Mouse (Mus musculus): ENCODE measurements at regions not wholly inside any gene's neighbourhood (a gene's known extent, or its start where the extent isn't known, plus 50 kb on each side); places are given as distances from the start of the nearest gene placed in this dataset.

- Histone ChIP-seq H3K4me3 (ENCODE audit: low read length) (no peak overlapping the region), H3K9me3 (ENCODE audit: control insufficient read depth, low read length) (no peaks in the 10 kb centered on the region), H3K36me3 (ENCODE audit: control insufficient read depth, insufficient read depth, low read length) (no peaks in the 10 kb centered on the region), H3K4me1 (ENCODE audit: control insufficient read depth, insufficient read depth, low read length) (no peaks in the 10 kb centered on the region), H3K9ac (ENCODE audit: low read depth, low read length) (no peak overlapping the region), H3K4me2 (ENCODE audit: low read depth, low read length) (no peak overlapping the region), H3K27ac (ENCODE audit: low read length) (no peak overlapping the region), H3K27me3 (replicated peaks; ENCODE audit: control insufficient read depth, insufficient read depth, low read length) (no peaks in the 10 kb centered on the region)
- no peak for ATAC-seq
- WGBS: 70% methylated on average over 2 of the region's 2 CpGs
Measured at GRCm38 (mm10) chr1:150160314-150160713, 60.5 kb downstream of the Ptgs2 start.

GRCm38 (mm10) chr1:150164890-150165596 is 65.2 kb downstream of the Ptgs2 start:
- ATAC-seq: peak; percentile 56; the same call in 1 of the 2 replicates
- Histone ChIP-seq H3K9me3 (ENCODE audit: control insufficient read depth, low read length) (no peaks in the 10 kb centered on the region), H3K4me3 (ENCODE audit: low read length) (0 out of 2 replicates have a peak overlapping the region, but pooled peaks have one; percentile 9), H3K27me3 (replicated peaks; ENCODE audit: control insufficient read depth, insufficient read depth, low read length) (no peaks in the 10 kb centered on the region; the same call in 1 of the 2 replicates), H3K4me1 (ENCODE audit: control insufficient read depth, insufficient read depth, low read length) (no peaks in the 10 kb centered on the region), H3K4me2 (ENCODE audit: low read depth, low read length) (peak overlapping the region; percentile 22), H3K9ac (ENCODE audit: low read depth, low read length) (no peak overlapping the region; the same call in 1 of the 2 replicates), H3K36me3 (ENCODE audit: control insufficient read depth, insufficient read depth, low read length) (no peaks in the 10 kb centered on the region), H3K27ac (ENCODE audit: low read length) (no peak overlapping the region)
- 49% methylated on average over 17 of the region's 17 CpGs for WGBS

GRCm38 (mm10) chr1:150165597-150165973 is 65.8 kb downstream of the Ptgs2 start:
- Histone ChIP-seq H3K27ac (ENCODE audit: low read length) (no peak overlapping the region), H3K4me3 (ENCODE audit: low read length) (no peak overlapping the region), H3K4me1 (ENCODE audit: control insufficient read depth, insufficient read depth, low read length) (no peaks in the 10 kb centered on the region), H3K9ac (ENCODE audit: low read depth, low read length) (no peak overlapping the region), H3K36me3 (ENCODE audit: control insufficient read depth, insufficient read depth, low read length) (no peaks in the 10 kb centered on the region), H3K27me3 (replicated peaks; ENCODE audit: control insufficient read depth, insufficient read depth, low read length) (no peaks in the 10 kb centered on the region; the same call in 1 of the 2 replicates), H3K4me2 (ENCODE audit: low read depth, low read length) (no peak overlapping the region), H3K9me3 (ENCODE audit: control insufficient read depth, low read length) (no peaks in the 10 kb centered on the region)
- no peak for ATAC-seq
- WGBS: 76% methylated on average over 7 of the region's 7 CpGs

- Histone ChIP-seq H3K4me1 (ENCODE audit: control insufficient read depth, insufficient read depth, low read length) (no peaks in the 10 kb centered on the region), H3K36me3 (ENCODE audit: control insufficient read depth, insufficient read depth, low read length) (no peaks in the 10 kb centered on the region), H3K4me3 (ENCODE audit: low read length) (no peak overlapping the region), H3K27me3 (replicated peaks; ENCODE audit: control insufficient read depth, insufficient read depth, low read length) (no peaks in the 10 kb centered on the region; the same call in 1 of the 2 replicates), H3K9ac (ENCODE audit: low read depth, low read length) (no peak overlapping the region), H3K4me2 (ENCODE audit: low read depth, low read length) (no peak overlapping the region), H3K9me3 (ENCODE audit: control insufficient read depth, low read length) (no peaks in the 10 kb centered on the region), H3K27ac (ENCODE audit: low read length) (no peak overlapping the region)
- ATAC-seq: no peak
Measured at GRCm38 (mm10) chr1:150167172-150167571, 67.3 kb downstream of the Ptgs2 start.

- no peak overlapping the region for H3K9ac ChIP-seq (ENCODE audit: low read depth, low read length)
- no peaks in the 10 kb centered on the region for H3K27me3 ChIP-seq (replicated peaks; ENCODE audit: control insufficient read depth, insufficient read depth, low read length)
- H3K4me2 ChIP-seq (ENCODE audit: low read depth, low read length): no peak overlapping the region
- WGBS: 83% methylated on average over 3 of the region's 3 CpGs
- H3K4me3 ChIP-seq (ENCODE audit: low read length): no peak overlapping the region
- no peak for ATAC-seq
- H3K9me3 ChIP-seq (ENCODE audit: control insufficient read depth, low read length): no peaks in the 10 kb centered on the region
- no peaks in the 10 kb centered on the region for H3K4me1 ChIP-seq (ENCODE audit: control insufficient read depth, insufficient read depth, low read length)
- H3K27ac ChIP-seq (ENCODE audit: low read length): no peak overlapping the region
- no peaks in the 10 kb centered on the region for H3K36me3 ChIP-seq (ENCODE audit: control insufficient read depth, insufficient read depth, low read length)
Measured at GRCm38 (mm10) chr1:150174204-150174603, 74.4 kb downstream of the Ptgs2 start.

- Histone ChIP-seq H3K4me1 (ENCODE audit: control insufficient read depth, insufficient read depth, low read length) (no peaks in the 10 kb centered on the region), H3K27me3 (replicated peaks; ENCODE audit: control insufficient read depth, insufficient read depth, low read length) (no peaks in the 10 kb centered on the region), H3K36me3 (ENCODE audit: control insufficient read depth, insufficient read depth, low read length) (no peaks in the 10 kb centered on the region), H3K9ac (ENCODE audit: low read depth, low read length) (no peak overlapping the region), H3K4me2 (ENCODE audit: low read depth, low read length) (no peak overlapping the region), H3K4me3 (ENCODE audit: low read length) (no peak overlapping the region), H3K27ac (ENCODE audit: low read length) (no peak overlapping the region), H3K9me3 (ENCODE audit: control insufficient read depth, low read length) (no peaks in the 10 kb centered on the region)
- WGBS: 93% methylated on average over 1 of the region's 1 CpGs
- ATAC-seq: no peak
Measured at GRCm38 (mm10) chr1:150177029-150177740, 77.4 kb downstream of the Ptgs2 start.

GRCm38 (mm10) chr1:150202022-150202421 is 102.2 kb downstream of the Ptgs2 start:
- Histone ChIP-seq H3K4me1 (ENCODE audit: control insufficient read depth, insufficient read depth, low read length) (no peaks in the 10 kb centered on the region), H3K9me3 (ENCODE audit: control insufficient read depth, low read length) (no peaks in the 10 kb centered on the region), H3K9ac (ENCODE audit: low read depth, low read length) (no peak overlapping the region), H3K4me2 (ENCODE audit: low read depth, low read length) (no peak overlapping the region), H3K36me3 (ENCODE audit: control insufficient read depth, insufficient read depth, low read length) (no peaks in the 10 kb centered on the region), H3K27ac (ENCODE audit: low read length) (no peak overlapping the region), H3K4me3 (ENCODE audit: low read length) (no peak overlapping the region), H3K27me3 (replicated peaks; ENCODE audit: control insufficient read depth, insufficient read depth, low read length) (no peaks in the 10 kb centered on the region)
- ATAC-seq: no peak
- 79% methylated on average over 2 of the region's 2 CpGs for WGBS

- H3K4me3 ChIP-seq (ENCODE audit: low read length): no peak overlapping the region
- no peaks in the 10 kb centered on the region for H3K27me3 ChIP-seq (replicated peaks; ENCODE audit: control insufficient read depth, insufficient read depth, low read length)
- ATAC-seq: no peak
- no peaks in the 10 kb centered on the region for H3K36me3 ChIP-seq (ENCODE audit: control insufficient read depth, insufficient read depth, low read length)
- no peaks in the 10 kb centered on the region for H3K4me1 ChIP-seq (ENCODE audit: control insufficient read depth, insufficient read depth, low read length)
- H3K9me3 ChIP-seq (ENCODE audit: control insufficient read depth, low read length): no peaks in the 10 kb centered on the region
- H3K27ac ChIP-seq (ENCODE audit: low read length): no peak overlapping the region
- no peak overlapping the region for H3K4me2 ChIP-seq (ENCODE audit: low read depth, low read length)
- no peak overlapping the region for H3K9ac ChIP-seq (ENCODE audit: low read depth, low read length)
Measured at GRCm38 (mm10) chr1:150212454-150212853, 106.8 kb upstream of the Pdc start.

- Histone ChIP-seq H3K27me3 (replicated peaks; ENCODE audit: control insufficient read depth, insufficient read depth, low read length) (no peaks in the 10 kb centered on the region), H3K4me1 (ENCODE audit: control insufficient read depth, insufficient read depth, low read length) (no peaks in the 10 kb centered on the region), H3K36me3 (ENCODE audit: control insufficient read depth, insufficient read depth, low read length) (no peaks in the 10 kb centered on the region), H3K4me3 (ENCODE audit: low read length) (no peak overlapping the region), H3K9ac (ENCODE audit: low read depth, low read length) (no peak overlapping the region), H3K9me3 (ENCODE audit: control insufficient read depth, low read length) (no peaks in the 10 kb centered on the region), H3K27ac (ENCODE audit: low read length) (no peak overlapping the region), H3K4me2 (ENCODE audit: low read depth, low read length) (no peak overlapping the region)
- no peak for ATAC-seq
- 81% methylated on average over 3 of the region's 3 CpGs for WGBS
Measured at GRCm38 (mm10) chr1:150216672-150217071, 102.5 kb upstream of the Pdc start.
